Mouse (Mus musculus): ENCODE results near the gene Dlx6. TPM values are rescaled to one million over a fixed set of nuclear protein-coding genes. Genes with fewer than 3 reads are reported as not detected.

Dlx6 gene
- total RNA-seq, 2 experiments from 2014 or later: 6.6 to 7.0 TPM

DNA sequence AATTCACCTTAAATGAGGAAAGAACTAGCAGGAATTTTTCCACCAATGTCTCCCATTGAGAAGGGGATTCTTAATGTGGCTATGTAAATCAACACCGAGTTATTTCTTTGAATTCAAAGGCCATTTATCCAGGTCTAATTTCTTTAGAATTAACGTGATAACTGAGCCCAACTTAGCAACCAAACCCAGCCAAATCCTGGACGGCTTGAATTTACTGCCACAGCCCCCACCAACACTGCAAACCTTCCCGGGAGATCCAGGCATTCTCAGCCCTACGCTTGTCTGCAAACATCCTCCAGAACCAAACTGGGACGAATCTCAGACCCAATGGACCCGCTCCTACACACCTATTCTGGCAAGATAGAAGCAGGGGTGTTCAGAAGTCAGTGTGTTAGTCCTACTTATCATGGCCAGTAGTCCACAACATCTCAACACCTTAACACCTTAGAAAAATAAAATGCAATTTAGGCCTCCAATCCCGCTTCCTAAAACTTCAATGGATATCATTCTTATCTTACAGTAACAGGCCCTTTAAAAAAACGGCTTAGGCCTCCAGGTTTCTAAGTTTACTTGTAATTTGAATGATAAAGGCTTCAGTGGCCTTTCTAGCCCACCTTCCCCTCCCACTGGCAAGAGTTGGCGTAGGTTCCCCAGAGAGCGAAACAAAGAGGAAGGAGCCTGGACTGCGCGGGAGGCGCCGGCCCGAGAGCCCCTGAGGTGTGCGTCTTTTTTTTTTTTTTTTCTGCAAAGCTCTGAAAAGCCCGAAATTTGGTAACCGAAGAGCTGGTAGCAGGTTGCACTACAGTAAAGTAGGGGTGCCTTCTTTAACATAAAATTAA, 3.8 kb upstream of the Dlx6 start:
- DNase-seq (ENCODE audit: low spot score in 2 of 2): no peak

DNA sequence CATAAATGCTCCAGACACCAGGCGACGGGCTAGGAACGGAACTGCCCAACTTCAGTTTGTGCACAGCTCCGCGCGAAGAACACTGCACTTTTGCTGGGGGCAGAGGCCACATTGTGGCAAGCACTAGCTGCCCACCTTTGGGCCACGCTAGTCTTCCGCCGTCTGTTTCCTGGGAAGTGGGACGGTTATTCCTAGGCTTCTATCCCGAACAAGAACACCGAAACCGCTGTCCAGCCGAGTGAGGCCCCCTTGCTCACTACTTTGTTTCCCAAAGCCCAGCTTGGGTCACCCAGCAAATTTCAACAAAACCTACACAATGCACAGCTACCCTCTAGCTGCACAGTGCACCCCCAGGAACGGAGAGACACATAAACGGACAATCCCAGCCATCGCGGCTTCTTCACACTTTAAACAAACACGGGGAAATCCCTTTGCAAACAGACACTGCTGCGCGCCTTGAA, 3.2 kb upstream of the Dlx6 start:
- no peak for DNase-seq (ENCODE audit: low spot score in 2 of 2)

DNA sequence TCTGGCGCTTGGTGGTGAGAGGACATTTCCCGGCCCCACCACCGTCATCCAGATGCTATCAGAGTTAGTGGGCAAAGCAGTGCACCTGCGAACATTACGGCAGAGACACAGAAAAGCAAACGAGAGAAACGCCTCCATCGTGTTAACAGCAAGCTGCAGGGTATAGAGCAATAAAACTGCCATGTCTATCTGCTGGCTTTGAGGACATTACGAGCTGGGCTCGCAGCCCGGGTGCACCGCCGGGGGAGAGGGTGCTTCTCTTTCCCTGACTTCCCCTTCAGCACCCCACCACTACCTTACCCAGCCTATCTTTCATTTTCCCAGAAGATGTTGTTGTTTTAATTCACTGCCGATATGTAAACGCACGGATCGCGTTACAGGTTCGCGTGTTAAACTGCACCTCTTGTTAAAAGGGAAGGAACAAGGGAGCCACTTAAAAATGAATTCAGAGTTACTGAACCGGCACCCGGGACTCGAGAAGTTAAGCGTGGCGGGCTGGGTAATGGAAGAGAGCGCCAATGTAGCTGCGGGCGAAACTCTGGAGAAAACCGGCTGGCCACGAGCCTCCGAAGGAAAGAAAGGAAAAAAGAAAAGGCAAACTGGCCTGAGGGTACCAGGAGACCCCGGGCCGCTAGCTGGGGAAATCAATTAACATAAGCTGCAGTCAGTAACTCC, 2.6 kb upstream of the Dlx6 start:
- DNase-seq (ENCODE audit: low spot score in 2 of 2): no peak

DNA sequence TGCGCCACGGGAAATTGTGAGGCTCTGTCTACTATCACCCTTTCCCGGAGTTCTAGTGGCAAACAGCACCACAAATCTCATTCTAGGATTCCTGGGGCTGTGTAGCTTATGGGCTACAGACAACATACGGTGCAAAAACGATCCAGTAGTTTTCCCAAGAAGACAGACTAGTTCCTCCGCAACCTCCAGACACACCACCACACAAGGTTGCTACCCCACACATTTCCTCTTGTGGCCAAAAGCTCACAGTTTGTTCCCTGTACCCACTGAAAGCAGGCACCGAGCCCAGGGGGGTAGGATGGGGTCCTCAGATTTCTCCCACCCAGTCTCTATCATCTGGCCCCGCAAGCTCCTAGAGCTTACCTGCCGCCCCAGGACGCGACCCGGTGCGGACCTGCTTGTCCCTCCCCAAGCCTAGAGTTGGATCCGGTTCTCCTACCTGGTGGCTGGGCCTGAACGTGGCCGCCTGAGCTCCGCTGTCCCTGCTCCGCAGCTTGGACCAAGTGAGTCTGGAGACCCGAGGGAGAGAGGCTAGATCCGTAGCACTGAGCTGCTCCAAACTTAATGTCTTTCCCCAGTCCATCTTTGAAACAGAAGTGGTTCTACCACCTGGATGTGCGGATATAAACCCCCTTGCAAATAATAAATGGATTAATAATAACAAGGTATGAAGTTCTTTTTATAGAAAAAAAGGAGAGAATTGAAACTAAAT, 1.9 kb upstream of the Dlx6 start:
- no peak for DNase-seq (ENCODE audit: low spot score in 2 of 2)

DNA sequence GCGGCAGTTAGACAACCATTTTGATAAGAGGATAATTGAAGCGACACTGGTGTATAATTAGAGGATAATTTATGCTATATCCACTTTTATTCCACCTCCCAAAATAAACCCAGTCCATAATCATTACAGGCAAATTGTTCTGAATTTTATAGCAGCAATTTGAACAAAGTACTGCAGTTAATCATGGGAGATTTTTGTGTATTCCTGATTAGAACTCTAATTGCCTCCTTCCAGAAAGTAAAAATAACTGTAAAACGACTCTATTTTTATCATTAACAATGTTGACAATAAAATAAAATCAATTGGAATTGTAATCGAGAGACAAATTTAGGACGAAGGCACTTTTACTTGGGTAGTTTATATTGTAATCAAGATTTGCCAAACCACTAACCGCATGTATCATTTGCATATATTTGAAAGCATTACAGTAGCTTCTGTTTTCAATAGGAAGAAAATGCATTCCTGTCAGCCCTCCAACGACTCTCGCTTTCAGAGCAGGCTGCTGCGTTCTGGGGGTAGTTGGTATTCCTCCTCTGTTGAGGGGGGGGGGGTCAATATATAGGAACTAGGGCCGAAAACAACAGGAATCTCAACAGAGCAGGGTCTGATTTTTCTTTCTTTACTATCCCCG, 1.2 kb upstream of the Dlx6 start:
- DNase-seq (ENCODE audit: low spot score in 2 of 2): no peak

DNA sequence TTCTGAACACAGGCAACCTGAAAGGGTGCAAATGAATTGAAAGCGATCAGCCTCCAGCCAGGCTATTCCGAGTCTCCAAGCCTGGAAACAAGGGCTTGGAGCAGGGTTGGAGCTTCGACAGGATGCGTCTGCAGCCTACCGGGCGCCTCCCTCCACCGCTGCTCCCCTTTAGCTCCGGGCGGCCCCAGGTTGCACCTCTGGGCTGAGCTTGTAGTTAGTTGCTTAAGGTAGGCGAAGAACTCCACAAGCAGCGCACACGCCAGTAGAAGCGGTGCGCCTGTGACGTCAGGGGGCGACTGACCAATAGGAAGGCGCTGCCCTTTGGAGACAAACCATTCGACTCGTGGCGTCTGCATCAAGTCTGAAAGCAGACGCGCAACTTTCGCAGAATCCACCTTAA, 523 bp upstream of the Dlx6 start:
- peak in 1 of 2 experiments; percentile 42 for DNase-seq (ENCODE audit: low spot score in 2 of 2)

DNA sequence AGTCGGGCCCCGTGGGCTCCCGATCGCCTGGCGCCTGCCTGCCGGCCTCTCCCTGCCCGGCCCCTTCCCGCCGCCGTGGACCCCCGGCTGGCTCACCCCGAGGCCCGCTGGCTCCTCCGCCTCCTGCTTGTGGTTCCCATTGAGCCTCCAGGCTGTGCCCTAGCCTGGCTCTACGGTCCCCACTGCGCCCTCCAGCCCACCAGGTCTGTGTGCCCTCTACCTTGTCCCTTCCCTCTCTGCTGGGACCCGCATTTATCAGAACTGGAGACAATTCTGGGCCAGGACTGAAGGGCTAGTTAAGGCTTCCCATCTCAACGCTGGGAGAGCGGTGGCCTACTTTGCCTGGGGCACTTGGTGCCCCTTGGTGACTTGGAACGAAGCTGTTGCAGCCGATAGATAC, 821 bp downstream of the Dlx6 start:
- DNase-seq (ENCODE audit: low spot score in 2 of 2): no peak

DNA sequence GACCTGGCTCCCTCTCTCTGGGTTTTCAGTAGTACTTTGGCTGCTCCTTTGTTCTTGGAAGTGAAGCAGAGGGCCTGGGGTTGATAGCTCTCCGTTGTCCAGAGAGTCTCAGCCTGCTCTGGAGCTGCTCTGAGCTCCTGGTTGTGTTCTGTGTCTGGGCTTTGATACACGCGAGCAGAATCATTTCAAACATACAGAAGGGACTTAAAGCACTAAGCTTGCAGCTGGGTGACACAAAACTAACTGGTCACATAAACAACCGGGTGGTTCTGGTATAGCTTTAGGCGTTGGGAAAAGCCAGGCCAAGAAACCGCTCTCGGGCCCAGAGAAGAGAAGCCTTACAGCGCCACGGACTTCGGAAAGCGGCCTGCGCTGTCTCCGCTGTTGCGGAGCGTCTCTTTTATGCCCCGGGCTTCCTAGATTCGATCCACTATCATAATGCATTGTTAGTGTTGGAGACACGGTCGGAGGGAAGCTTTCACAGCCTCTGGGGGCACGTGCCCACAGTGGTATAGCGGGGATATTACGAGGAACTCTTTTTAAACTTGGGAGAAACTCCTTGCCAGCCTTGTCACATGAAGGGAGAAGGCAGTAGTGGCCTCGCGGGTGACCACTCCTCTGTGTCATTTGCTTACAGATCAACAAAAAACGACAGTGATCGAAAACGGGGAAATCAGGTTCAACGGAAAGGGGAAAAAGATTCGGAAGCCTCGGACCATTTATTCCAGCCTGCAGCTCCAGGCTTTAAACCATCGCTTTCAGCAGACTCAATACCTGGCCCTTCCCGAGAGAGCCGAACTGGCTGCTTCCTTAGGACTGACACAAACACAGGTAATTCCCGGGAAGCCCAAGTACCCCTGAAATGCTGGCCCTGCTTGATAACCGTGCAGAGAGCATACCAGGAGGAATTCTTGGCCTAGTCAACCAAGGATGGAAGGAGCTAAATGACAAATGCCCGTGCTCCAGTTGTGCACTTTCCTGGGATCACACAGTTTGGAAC, 1.6 kb downstream of the Dlx6 start:
- DNase-seq (ENCODE audit: low spot score in 2 of 2): no peak

DNA sequence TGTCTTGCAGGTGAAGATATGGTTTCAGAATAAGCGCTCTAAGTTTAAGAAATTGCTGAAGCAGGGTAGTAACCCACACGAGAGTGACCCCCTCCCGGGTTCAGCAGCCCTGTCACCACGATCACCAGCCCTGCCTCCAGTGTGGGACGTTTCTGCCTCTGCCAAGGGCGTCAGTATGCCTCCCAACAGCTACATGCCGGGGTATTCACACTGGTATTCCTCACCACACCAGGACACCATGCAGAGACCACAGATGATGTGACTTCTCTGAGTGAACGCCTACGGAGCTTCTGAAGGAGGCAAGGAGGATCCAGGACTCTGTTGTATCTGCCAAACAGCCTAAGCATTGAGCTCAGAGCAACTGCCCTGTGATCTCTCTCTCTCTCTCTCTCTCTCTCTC, 3.9 kb downstream of the Dlx6 start:
- no peak for DNase-seq (ENCODE audit: low spot score in 2 of 2)

DNA sequence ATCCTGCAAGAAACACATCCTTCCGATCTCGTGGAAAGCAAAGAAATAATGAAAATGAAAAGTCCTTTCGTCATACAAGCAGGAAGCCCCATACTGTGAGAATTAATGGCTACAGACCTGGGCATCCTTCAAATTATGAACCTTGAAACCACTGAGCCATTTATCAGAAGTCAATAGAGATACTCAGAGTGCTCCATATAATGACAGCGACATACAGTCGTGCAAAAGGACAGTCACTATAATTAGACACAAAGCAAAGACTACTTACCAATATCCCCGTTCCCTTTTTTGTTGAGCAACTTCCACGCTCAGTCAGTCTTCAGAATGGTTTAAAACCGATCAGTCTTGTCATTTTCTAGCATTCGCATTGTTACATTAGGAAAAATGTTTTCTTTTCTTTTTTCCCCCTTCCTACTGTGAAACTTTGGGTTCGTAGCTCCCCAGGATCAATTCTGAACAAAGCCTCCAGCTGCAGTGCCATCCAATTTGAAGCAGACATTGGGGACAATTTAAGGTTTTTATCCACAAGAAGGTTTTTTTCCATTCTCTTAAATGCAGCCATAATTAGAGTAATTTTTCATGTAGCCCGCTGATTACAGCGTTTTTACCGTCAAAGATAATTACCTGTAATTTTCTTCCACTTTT, 6.0 kb downstream of the Dlx6 start:
- peak in 1 of 2 experiments; percentile 10 for DNase-seq (ENCODE audit: low spot score in 2 of 2)

DNA sequence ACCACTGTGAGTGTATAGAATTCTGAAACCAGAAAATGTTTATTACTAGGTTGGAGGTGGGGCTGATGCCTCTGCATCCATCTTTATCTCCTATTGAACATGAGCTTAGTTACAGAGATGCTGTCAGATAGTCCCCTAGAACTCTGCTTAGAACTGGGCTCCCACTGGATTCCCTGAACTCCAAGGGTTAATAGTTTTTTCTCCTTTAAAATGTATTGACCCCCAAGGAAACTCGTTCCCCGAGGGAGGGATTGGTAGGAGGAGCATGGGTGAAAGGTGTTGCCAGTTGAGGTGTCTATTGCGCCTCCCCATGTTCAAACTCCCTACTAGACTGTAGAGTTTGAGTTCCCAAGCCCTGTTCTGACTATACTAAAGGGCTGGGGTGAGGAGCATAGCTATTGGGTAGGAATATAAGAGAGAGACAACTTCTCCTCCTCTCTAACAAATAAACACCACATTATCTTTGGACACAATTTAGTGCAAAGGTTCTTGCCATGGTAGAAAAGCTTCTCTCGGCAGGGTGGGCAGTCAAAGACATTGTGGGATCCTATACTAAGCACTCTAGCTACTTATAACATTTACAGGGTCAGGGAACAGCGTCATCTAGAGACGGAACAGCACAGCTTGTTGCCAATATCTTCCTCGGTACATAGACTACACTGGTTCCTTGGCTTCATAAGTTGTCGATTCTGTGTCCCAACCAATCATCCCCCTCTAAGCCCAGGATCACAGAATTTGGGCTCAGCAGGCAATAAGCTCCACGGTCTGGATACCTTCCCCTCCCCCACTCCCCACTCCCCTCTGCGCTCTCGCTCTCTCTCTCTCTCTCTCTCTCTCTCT, 7.0 kb downstream of the Dlx6 start:
- peak in 1 of 2 experiments; percentile 8 for DNase-seq (ENCODE audit: low spot score in 2 of 2)

DNA sequence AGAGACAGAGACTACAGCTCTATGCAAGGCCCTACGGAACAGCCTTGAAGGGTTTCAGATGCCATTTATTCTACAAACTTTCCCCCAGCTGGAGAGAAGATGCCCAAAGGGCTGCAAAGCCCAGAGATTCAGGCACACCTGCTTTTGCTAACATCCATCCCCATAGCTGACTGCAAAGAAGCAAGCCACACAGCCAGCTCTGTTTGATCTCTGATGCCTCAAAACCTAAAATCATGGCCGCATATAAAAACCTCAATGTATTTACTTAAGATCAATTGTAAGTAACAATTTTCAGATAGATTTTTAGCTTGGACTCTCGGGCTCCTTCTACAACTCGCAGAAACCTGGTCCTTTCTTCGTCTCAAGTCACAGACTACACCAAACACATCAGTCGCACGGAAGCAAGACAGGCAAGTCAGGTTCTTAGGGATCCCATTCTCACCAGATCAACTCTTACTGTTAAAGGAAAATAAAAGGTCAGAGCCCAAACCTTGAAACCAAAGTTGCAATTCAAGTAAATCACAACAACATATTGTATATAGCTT, 7.8 kb downstream of the Dlx6 start:
- DNase-seq (ENCODE audit: low spot score in 2 of 2): peak in 1 of 2 experiments; percentile 10

DNA sequence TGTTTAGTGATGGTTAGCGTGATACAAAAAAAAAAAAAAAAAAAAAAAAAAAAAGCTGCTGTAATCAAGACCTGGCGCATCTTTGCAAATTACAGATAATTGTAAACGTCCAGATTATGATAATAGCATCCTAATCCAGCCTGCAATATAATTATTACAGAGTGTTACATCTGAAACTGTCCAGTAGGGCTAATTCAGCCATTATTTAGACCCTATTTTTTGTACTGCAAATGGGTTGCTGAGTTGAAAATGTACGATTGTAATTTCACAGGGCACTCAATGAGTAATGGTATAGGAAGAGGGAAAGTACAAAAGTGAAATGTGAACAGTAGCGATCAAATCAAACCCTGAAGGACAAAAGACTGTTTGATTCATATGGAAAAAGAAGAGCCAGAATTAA, 8.6 kb downstream of the Dlx6 start:
- DNase-seq (ENCODE audit: low spot score in 2 of 2): no peak

DNA sequence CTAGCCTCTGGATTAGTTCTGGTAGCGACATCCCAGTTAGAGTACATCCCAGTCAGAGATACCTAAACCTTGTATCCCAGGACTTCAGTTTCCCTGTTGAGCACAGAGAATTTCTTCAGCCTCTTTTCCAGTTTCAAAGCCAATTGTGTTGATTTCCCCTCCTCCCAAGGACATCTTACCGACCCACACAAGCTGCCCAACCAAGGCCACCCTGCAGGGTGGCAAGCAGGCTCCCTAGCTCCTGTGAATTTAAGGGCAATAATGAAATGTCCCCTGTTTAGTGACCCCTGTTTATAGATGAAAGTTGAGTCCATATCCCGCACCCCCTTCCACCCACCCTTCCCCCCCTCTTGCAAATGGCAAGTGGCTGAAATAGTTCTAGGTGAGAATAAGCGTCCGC, 9.7 kb downstream of the Dlx6 start:
- peak in 1 of 2 experiments; percentile 8 for DNase-seq (ENCODE audit: low spot score in 2 of 2)

DNA sequence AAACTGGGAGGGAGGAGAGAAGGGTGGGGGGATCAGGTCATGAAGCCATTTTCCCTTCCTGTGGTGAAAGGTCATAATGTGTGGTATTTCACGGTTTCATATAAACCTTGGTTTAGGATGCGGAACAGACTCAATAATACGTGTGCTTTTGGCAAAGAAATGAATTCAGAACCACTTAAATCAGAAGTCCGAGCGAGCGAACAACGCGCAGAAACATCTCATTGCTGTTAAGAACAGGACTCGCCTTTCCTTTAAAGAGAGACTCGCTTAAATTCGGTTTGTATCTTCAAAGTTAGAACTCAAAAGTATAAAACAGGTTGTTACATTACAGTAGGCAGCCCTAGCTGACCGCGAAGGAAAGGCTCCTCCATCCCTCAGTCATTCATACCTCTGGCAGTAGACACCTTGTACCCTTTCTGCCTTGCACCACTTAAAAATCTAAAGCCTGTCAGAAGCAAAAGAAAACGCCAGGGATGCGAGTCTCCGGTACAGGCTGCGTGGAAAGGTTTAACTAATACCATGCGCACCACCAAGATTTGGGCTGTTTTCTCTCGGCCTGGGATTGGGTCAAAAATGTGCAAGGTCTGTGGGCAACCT, 10.4 kb downstream of the Dlx6 start:
- peak in 1 of 2 experiments; percentile 9 for DNase-seq (ENCODE audit: low spot score in 2 of 2)

DNA sequence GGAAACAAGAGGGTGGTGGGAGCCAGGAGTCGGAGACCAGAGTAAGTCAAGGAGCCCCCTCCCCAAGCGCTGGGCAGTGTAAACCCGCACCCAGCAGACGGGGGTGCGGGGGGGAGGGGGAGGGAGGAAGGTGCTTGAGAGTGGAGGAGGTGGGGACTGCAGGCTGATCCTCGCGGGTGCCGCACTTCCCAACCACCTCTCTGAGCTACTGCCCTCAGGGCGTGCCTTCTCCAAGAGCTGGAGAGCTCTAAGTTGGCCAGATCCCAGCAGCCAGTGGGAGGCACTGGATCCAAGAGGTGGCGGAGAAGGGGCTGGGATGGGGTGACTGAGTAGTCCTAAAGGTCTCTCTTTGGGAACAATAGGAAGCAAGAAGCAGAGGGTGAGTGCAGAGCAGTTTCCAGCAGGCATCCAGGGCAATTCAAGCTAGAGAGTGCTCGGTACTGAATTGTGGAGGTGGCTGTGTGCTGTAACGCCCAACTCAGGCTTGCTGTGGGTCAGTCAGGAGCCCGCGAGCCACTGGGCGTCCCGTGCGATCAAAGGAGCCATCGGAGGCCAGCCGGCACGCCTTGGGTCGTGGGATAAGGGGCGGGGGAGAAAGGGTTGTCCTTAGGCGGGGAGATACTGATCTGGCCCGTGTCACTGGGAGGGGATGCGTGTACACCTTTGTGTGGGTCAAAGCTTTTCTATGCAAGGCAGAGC, 11.1 kb downstream of the Dlx6 start:
- DNase-seq (ENCODE audit: low spot score in 2 of 2): peak in 1 of 2 experiments; percentile 27

DNA sequence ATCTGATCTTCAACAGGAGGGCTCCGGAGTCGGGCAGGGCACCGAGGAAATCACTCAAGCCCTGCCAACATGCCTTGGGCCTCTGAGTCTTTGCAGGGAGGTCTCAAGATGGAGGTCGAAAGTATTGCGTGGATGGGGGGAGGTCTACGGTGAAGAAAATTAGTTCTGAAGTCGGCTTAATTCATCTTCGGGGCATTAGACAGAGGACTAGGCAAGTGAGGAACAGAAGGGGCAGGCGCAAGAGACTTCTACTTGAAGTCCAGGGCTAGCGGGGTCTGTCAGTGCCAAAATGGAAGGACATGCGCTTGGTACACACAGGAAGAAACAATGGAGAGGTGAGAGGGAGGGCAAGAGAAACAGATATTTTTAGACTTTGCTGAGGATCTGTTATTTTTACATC, 12.0 kb downstream of the Dlx6 start:
- DNase-seq (ENCODE audit: low spot score in 2 of 2): peak in 1 of 2 experiments; percentile 14
